Mouse (Mus musculus): ENCODE data around the gene Atf3.

The Atf3 gene

DNA sequence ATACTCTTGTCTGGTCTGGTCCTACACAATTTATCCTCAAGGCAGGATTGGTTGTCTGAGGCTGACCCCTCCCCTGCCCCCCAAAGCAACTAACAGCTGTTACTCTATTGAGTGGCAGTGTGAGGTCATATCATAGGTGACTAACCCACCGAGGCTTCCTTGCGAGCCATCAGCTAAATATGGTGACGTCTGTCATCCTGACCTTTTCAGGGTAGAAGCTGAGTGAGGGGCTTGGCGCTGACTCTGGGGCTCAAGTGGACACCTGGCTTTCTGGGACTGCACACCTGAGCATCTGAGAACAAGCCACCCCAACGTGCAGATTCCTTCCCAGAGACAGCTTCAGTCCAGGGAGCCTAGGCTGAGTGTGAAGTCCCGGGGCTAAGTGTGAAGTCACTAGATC lies at the start of gene Atf3:
Gene Atf3 (minus strand): TSS at position 101 of the 400 bp plus-strand sequence.
- no peak for DNase-seq

DNA sequence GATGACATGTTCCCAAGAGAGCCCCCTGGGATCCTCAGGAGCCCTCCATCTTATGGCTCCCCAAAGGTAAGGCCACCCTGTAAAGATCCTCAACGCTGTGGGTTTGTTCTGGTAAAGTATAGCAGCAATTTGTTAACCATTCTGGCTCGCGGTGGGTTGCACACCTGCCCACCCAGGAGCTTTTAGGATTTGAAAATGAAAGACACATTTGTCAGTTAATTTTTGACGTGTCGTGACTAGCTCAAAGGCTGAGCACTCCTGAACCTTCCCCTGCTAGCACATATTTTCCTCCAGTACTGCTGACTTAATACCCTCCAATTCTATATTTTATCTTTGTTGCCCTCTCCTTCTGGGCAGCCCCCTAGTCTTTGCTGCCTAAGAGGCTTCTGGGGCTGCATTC lies 49.3 kb upstream of the Atf3 start:
- DNase-seq = no peak

DNA sequence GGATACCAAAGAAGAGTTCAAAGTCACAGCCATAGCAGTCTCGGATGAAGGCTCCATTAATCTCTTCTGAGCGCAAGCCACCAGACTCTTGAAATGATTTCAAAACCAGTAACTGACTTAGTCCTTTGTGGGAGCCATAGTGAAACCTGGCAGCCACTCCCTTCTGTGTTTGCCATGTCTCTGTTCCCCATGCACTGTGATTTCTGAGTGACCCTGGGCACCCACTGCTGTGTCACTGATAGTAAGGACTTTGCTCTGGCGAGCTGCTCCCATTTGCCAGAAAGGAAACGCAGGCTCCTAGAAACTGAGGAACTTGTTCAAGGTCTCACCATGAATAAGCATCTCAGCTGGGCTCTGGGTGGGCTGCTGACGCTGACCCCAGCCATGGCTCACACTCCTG lies 45.6 kb upstream of the Atf3 start:
- no peak for DNase-seq

DNA sequence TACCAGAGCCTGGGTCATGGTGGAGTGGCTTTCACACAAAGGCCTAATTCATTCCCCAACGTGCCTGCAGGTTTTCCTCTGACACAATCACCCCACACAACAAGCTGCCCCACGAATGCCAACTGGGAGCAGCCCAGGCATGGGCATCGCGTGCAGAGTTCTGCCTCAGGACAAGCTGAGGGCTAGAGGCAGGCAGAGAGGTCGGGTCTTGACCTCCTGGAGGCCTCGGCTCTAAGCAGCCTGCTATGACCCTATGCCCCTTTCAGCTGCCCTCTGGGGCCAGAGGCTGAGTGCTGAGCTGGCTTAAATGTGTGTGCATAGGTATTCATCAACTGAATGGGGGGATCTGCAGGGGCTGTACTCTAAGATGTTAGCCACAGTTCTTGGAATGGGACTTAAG lies 44.0 kb upstream of the Atf3 start:
- DNase-seq = no peak

DNA sequence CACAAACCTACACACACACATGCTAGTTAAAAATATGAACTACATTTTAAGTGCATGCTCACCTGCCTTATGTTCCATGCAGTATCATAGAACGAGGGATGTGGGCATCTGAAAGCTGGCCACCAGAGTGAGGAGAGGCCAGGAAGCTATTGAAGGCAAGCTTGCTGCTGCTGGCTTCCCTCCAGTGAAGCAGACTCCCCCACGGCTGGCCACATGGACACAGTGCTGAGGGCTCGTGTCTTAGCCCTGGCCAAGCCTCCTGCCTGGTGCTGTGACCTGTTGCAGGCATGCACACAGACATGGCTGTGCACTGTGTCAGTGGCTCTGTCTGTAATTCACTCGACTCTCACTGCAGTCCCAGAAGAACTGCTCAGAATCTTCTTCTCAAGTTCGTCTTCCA lies 41.8 kb upstream of the Atf3 start:
- no peak for DNase-seq

DNA sequence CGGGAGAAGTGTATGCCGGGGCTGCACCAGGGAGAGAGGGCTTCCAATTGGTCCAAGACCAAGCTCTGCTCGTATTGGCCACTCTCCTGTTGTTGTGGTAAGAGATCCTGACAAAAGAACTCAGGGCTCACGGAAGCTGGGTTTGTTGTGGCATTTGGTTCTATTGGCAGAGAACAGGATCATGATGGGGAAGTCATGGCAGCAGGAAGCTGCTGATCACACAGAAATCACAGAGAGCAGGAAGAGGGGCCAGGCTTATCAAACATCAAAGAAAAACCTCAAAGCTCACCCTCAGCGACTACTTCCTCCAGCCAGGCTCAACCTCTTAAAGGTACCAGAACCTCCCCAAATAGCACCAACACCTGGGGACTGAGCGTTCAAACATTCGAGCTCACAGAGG lies 41.3 kb upstream of the Atf3 start:
- DNase-seq = no peak

DNA sequence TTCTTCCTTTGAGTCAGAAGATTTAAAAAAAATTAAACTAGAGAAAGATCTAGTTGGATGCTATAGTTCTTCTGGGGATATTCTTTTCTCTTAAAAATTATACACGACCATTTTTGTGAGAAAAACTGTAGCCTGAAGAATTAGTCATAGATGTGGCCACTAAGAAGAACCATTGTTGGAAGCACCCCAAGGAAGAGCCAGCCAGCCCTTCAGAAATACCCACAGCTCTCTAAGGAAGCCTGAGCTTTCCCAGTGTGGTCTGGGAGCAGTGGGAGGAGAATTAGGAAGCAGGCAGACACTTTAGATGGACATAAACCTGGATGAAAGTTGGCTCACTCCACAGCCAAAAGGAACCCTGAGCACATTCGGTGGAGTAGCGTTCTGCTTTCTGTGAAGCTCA lies 40.7 kb upstream of the Atf3 start:
- no peak for DNase-seq

DNA sequence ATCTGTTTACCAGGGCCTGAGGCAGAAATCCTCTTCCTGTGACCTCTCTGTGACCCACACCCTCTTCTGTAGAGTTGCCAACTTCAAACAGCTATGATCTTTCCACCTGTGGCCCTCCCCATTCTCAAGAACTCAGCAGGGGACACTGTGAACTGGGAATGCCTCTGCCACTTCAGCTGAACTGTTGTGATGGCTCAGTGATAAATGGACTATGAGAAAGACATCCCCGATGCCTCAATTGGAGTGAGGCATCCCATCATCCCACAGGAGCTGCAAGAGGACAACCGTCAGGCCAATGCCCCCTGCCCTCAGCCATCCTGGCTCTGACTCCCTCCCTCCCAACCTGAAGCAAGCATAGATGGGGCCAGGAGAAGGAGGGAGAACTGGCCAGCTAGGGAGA lies 40.1 kb upstream of the Atf3 start:
- DNase-seq = no peak

DNA sequence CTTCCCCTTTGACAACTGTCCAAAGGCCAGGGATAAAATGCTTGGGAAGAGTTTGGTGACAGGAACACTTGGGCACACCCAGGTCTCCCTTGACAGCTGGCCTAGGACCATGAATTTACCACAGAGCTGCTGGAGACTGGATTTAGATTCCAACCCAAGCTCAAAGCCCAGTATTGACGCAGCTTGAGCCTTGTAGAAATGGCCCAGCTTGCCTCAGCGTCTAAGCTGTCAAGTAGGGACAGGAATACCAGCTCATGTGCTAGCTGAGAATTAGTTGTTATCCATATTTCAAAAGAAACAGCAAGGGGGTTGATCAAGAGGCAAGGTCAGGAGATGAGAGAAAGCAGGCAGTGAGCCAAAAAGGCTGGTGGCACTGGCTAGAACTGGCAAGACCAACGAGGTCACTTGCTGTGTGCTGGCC lies 39.5 kb upstream of the Atf3 start:
- no peak for DNase-seq

DNA sequence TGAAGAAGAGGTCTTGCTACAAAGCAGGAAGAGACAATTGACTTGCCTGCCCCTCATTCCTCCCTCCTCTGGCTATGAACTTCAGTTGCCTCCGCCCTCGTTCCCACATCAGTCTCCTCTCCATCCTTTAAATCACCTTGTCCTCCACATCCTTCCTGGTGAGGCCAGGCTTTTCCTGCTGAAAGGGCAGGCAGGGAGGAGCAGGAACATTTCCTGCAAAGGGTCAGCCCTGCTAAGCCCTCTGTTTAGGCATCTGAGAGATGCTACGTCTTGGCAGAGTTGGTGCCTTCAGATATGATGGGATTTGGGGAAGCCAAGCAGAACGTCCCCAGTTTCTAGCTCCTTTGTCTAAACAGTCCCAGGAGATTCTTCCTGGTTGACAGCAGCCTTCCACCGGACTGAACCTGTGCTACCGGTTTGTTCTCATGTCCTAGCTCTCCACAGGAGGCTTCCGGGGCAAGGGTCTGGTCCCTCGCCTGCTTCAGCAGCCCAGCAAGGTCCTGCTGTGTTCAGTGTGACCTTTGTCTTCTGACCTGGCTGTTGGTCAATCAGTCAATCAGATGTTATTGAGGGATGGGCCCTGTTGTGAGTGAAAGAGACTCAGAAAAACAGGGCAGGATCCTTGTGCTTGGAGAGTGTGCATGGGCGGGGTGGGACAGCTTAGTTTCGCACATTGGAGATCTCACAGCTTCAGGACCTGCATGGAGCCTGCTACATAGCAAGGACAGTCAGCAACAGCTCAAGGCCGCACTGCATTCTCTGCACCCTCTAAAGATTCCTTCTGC lies 38.9 kb upstream of the Atf3 start:
- DNase-seq = no peak

DNA sequence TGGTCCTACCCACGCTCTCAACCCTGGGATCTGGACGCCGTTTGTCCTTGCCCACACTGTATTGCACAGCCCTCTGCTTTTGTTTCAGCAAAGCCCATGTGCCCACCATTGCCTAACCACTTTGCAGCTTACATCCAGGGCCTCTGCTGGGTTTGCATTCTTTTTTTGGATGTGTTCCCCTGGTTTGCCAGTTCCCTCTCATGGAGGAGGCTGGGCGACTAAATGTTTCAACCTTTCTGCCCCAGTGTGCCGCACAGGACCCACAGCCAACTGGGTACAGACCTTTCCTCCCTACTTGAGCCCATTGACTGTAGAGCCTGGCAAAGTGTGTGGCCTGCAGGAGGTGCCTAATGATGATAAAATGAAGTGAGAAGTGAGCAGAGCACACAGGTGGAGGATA lies 38.3 kb upstream of the Atf3 start:
- DNase-seq = no peak

DNA sequence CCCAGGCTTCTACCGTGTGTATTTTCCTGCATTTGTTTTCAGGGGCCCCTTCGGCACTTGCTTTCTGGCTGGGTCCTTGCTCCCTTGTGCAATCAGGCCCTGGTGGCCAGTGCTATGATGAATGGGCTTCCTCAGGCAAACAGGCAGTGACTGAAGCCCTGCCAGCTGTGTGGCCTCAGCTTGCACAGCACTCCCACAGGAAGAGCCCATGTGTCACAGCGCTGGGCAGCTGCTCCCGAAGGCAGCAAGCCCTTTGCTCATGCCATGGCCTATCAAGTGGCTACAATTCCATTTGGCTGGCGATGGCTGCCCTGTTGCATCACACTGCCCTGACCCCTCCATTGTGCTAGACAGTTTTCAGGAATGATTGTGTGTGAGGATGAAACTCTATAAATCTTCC lies 36.6 kb upstream of the Atf3 start:
- peak; percentile 58 to 92 for DNase-seq

DNA sequence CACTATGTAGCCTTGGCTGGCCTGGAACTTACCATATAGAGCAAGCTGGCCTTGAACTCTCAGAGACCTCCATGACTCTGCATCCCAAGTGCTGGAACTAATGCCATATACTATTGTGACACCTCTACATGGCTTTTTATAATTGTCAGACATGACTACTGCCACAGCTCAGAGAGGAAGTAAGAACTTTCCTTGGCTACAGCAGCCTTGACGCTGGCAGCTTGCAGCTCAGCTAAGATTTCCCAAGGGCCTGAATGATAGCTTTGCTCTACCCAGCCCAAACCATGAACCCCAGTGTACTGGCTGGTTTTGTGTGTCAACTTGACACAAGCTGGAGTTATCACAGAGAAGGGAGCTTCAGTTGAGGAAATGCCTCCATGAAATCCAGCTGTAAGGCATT lies 35.8 kb upstream of the Atf3 start:
- DNase-seq = no peak

DNA sequence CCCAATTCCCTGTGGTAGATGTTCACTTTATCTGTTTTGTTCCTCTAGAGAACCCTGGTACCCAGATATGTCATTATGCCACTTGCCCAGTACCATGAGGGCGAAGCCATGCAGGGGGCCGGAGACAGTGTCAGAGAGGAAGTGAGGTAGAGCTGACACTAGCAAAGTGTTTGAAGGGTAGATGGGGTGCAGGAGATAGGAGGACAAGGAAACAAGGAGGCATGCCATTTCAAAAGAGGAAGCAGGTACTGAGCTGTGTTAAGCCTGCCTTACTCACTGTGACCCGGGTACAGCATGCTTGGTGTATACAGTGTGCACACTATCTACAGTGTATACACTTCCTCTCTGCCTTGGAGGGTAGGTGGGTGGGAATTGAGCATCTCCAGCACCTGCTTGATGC lies 32.1 kb upstream of the Atf3 start:
- peak in 1 of 2 experiments; percentile 17 for DNase-seq

DNA sequence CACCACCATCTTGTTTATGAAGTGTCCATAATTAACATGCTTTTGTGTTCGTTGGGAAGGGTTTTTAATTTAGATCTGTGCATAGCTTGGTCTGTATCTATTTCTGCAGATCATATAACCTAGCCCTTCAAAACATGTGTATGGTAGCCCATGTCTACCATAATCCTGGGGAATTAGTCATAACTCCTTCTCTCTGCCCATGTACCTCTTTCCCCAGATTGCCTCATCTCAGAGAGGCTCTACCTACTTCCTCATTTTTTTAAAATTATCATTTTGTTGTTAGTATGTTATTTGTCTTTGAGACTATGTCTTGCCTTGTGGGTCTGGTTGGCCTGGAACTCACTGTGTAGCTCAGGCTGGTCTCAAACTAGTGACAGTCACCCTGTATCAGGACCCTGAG lies 30.6 kb upstream of the Atf3 start:
- DNase-seq = no peak

DNA sequence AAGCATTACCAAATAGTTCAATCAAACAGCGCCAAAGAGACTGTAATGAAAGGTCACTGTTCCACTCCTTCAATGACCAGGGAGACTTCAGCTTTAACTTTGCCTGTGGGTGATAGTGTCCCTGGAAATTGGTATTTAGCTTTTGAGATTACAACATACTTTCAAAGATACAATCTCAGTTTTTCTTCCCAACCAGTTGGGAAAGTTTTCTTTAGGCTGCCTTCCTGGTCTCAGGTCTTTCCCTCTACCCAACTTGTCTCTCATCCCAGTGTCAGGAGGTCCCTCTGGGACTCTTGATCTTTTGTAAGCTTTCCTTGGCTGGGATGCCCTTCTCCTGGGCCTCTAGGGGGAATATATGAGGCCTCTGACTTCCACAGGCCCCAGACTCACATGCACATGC lies 29.7 kb upstream of the Atf3 start:
- DNase-seq = no peak

DNA sequence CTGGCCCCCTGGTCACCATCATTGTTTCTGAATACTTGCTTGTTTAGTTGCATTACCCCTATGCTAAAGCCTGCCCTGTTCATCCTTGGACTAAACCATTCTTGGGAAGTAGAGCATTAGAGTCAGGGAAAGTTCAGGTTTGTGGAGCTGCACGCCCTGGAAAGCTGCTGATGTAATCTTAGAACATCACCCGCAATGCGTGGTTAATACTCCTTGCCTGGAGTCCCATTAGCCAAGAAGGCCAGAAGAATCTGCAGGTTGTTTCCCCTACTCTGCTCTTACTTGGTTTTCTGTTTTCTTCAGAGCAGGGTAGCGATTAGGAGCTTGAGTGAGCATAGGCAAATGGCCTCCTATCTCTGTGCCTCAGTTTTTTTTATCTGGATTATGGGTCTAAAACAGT lies 26.0 kb upstream of the Atf3 start:
- DNase-seq = no peak

DNA sequence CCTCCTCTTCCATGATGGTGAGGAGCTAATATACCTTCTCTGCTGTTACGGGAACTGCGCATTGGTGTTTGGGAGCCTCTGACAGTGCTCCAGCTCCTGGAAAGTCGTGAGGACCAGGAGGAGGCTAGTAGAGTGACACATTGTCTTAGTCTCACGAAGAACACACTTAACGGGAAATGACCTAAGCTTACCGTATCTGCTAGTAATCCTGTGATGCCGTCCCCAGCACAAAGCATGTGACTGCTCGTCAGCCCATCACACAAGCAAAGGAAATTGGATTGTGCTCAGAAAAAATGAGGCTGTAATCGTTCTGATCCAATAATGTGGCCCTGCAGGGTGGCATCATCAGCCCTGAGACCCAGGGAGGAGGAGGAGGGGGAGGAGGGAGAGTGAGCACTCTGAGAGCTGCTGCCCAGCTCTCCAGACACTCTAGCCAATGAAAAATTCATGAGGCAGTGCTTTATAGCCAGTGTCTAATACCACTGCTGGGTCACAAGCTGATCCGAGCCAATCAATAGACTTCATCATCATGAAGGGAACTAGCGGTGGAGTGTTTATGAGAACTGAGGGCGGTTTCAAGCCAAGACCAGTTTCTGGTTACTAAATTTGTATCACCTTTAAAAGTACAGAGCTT lies 24.3 kb upstream of the Atf3 start:
- no peak for DNase-seq

DNA sequence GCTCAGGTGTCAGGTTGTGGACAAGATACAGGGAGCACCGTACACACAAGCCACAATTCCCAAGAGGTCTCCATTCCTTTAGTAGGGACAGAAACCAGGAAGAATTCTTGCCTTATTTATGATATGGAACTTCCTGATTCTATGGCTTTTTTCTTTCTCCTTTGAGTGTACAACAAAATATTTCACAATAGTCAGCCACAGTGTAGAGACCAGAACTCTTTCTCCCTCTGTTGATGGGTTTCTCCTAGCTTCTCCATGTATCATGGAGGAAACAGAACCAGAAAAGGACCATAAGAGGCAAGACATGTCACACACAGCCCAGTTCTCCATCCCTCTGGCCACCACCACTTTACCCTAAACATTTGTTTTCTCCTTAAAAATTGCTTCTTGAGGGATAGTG lies 23.7 kb upstream of the Atf3 start:
- DNase-seq = no peak

DNA sequence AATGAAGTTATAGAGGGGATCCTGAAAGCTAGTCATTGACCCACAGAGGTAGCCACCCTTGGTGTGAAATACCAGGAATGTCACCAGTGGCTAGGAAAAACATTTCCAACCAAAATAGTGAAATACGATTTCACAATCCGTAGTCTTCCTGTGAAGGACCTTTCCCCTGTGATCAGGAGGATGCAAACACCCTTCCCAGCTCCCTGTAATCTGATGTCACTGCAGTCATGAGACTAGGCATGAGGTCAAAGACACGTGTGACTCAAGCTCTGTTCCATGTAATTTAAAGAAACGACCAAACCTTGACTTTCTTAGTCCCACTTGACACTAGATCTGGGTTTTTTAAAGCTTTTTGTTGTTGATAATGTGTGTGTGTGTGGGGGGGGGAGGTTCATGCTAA lies 21.8 kb upstream of the Atf3 start:
- DNase-seq = no peak

DNA sequence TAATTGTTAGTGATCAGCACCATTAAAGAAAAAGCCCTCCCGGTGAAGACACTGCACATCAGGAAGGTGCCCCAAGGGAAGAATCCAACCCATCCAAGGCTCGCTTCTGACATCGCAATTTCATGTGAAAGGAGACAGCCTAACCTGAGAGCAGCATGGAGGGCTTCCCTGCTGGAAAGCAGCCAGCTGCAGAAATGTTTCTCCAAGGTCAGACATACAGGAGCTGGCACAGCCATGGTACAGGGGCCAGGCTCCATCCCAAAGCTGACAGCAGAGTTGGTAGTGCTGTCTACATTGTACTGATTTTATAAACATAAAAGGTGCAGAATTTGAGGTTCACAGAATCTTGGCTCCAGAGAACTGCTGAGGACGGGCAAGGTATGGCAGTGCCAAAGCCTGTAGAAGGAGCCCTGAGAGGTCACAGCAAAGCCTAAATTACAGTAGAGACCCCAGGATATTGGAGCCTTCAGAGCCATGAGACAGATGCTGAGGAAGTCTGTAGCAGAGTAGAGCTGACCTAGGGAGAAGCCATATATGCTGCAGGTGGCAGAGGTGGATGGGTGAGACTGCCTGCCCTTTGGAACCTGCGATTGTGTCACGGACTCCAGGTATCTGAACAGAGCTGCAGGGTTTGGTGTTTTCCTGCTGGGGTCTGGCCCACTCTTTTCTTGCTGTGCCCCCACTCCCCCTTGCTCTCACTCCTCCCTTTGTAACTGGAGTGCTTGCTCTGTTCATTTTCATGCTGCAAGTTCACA lies 18.1 kb upstream of the Atf3 start:
- DNase-seq = no peak

DNA sequence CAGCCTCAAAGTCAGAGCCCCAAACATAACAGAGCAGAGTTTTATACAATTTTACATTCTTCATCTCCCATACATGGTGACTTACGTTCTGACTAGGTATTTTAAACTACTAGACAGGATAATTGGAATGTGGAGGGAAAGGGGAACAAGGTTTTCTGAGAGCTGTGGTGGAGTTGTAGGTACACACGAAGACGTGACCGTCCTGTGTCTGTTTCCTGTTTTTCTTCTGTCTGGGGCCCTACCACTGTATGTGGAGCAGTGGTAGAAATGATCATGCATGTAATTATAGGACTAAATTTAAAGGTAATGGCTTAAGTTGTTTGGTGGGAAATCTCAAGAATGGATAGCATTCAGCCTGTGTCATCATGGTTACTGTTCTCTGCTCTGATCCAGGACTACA lies 17.0 kb upstream of the Atf3 start:
- DNase-seq = no peak

DNA sequence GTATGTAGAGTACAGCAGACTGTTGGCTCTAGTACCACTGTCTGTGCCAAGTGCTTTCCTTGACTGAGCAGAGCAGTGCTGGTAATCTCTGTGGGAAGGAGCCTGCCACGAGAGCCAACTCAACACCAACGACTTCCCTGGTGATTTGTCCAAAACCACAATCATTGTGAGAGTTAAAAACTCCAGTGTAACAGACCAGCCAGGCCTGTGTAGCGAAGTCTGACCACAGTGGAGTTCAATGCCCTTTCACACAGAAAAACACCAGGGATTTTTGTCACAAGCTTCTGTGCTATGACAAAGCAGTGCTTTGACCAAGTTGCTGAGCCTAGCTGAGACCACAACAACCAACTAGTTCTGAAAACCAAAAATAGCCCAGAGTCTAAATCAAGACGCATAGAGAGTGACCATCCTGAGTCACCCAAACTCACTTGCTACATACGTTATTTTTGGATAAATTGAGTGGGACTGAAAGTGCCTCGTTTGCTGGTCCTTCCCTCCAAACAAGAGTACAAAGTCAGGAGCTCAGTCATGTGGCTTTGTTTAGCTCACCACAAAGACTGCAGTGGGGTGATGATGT lies 12.6 kb upstream of the Atf3 start:
- DNase-seq = no peak

DNA sequence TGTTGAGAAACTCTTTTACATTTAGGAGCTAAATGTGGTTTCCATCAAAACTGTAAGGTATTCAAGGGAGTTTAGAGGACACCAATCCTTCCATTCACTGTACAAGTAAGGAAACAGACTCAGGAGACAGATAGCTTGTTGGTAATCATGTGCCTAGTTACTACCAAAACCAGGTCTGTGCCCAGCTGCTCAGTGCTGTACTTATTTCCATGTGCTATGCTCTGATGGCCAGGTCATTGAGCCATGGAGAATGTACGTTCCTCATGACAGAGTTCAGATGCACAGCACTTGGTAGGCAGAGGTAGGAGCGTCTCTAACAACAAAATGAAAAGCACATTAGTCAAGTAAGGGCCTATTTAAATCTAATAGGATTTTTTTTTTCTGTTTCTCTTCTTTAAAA lies 8.7 kb upstream of the Atf3 start:
- DNase-seq = no peak

Measured in lung, postnatal 4 days (tissue).